Mouse (Mus musculus) inflammation-experienced regulatory T-cells, adult 6 months (primary cell): ENCODE measurements around the gene Ptprk. TPM values are rescaled to one million over a fixed set of nuclear protein-coding genes. Genes with fewer than 3 reads are reported as not detected.

ENCODE experiments used
- ATAC-seq: one replicate; pipeline ENCODE4 v1.8.0; 2017
- polyA plus RNA-seq, 3 experiments: library from polyadenylated mRNA; unstranded; fragments of 100-300 nt; shearing (Covaris generic); gene quantifications; one replicate each; pipeline ENCODE4 v1.2.1; 2017

Gene Ptprk
- polyA plus RNA-seq, 3 experiments from 2014 or later = 0.17 to 5.3 TPM; not detected in 1

DNA sequence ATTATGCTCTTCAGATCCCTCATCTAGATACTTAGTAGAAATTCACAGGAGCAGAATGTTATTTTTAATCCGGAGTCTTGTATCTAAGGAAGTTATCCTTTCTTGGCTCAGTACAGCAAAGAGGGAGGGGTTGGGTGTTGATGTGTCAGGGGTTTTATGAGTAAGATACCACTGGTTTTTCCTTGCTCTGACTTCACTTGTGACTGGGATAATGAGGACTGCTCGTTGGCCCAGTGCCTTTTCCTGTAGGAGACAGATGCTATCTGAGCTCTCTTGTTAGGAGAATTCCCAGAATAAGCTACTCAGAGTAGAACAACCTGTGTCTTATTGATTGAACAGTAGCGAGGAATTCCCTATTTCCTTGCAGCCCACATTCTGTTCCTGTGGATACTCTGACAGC is 39.3 kb downstream of the Ptprk start:
- no peak for ATAC-seq

DNA sequence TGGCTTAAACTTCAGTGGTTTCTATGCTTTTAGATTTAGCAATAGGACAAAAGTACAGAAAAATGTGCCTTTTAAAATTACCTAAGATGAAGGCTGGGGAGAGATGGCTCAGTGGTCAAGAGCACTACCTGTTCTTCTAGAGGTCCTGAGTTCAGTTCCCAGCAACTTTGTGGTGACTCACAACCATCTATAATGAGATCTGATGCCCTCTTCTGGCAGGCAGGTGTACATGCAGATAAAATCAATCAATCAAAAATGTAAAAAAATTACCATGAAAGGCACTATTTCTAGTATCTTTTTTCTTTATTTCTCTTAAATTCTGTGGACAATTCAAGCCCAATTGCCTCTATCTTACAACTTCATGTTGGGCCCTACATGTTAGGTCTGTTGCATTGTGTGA is 42.4 kb downstream of the Ptprk start:
- ATAC-seq = no peak

DNA sequence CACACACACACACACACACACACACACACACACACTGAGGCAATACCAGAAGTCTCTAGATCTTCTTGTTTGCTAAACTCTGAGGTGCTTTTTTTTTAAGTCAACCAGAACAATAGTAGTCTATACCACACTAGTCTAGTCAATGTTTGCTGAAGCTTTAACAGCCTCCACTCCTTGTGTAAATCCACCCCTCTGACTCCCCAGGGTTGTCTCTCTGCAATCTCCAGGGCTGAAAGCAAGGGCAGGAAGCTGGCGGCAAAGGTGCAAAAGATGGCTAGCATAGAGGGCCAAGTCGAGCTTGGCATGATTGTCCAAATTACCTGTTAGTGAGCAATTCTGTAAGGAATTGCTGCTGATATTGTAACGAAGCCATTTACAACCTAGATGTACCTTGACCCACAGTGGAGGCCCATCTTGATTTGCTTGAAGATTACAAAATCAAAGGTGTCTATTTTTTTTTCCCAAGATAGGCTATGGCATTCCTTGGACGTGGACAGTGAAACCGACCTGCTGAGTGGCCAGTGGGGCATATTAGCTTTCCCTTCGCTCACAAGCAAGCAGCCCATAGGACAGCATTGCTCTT is 44.3 kb downstream of the Ptprk start:
- ATAC-seq = no peak

DNA sequence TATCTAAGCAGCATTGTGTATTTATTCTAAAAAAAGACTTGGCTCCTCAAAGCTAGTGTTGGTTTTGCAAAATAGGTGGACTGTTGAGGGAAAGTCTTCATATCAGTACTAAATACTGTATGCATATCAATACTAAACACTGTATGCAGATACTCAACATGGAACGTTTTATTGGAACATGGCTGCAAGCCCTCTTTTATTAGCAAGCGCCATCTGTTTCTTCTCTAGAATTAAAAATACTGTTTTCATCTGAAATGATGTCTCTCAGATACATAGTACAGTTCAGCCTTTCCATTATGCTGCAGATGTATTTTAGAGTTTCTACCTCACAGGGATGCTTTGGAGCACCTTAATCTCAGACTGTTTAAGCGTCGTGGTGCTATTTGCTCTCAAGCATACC is 49.3 kb downstream of the Ptprk start:
- ATAC-seq = no peak

DNA sequence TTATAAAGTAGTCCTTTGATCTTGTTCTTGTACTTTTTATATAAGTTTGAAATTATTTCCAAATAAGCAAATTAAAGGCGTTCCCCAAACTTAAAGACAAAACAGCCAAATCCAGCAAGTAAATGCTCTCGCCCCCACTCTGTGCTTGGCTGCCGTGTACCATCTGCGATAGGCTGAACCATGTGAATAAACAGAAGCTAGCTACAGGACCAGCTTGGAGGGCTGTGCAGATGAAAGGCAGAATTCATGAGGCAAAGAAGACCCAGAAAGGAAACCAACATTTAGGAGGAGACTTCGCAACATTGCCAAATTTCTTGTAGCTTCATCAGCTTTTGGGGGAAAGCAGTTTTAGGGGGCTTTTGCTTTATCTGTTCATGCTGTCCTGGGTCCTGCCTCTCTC is 53.4 kb downstream of the Ptprk start:
- no peak for ATAC-seq

DNA sequence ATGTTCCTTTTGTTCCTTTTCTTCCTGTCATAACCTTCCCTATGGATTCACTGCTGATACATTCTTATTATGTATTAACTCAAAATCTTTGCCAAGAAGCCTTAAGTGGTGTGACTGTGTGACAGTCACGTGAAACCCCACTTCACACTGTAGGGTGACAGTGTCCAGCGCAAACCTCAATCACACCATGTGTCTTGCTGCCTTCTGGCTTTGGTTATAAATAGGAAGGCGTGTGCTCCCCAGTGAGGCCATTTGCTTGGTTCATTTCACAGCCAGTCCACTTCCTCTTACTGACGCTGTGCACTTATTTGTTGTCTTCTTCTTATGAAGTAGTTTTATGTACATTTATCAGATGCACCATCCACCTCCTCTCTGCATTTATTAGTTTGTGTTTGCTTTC is 53.8 kb downstream of the Ptprk start:
- ATAC-seq = no peak

DNA sequence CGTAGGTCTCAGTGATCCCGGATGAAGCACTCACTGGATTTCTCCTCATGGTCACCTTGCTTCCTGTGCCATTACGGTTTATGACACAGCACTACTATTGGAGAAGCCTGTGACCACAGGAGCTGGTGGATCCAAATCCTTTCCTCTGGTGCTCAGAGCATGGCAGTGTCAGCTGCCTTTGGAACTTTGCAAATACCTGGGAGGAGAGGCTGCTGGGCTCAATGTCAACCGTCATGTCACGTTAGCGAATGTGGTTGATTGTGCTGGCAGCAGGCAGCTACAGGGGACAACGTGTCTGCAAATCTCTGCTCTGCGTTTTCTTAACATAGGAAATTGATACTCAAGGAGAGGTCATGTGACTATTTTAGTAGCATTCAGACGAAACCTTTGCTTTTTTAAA is 55.8 kb downstream of the Ptprk start:
- ATAC-seq = no peak

DNA sequence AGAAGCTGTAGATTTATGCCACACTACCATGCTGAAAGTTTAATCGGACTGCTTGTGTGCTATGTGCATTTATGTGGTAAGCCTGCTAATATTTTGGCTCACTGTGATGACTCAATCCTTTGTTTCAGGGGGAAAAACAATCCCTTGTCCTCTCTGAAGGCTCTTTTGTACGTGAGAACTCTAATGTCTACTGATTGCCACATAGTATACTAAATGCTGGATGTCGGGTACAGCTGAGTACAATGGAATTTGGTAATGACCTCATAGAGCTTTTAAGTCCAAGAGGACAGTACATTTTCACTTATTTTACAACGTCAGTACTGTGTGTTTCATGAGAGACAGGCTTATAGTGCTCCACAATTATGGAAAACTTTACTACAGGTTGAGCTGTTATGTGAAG is 59.1 kb downstream of the Ptprk start:
- no peak for ATAC-seq

DNA sequence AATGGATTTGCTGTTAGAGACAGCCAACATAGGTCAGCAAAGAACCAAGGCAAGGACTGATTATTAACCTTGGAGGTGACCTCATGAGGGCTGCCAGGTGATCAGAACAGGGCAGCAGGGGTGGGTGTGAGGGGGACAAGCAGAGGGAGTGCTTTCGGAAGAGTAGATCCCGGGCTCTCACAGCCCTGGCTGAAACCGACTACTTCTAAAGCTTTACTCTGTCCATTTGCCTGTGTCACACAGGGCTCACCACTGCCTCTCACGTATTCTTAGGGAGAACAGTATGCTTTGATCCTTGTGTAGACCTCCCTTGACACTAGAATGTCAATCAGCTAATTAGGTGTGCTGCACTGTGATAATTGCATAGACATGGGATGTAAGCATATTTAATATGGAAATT is 63.8 kb downstream of the Ptprk start:
- no peak for ATAC-seq

DNA sequence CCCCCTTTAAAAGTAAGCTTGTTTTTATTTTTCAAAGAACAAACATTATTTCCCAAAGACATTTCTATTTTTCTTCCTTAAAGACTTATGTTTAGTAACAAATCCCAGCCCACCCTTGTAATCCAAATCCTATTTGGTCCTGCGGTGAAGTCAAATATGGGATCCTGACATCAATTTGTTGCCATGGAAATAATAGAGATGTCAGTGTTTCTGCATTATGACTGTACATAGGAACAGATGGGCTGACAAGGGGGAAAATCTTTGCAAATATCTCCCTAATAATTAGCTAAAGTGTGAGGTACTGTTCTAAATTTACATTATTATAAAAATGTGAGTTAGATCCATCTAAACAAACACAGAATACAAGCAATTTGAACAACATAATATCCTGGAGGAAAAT is 69.8 kb downstream of the Ptprk start:
- no peak for ATAC-seq

DNA sequence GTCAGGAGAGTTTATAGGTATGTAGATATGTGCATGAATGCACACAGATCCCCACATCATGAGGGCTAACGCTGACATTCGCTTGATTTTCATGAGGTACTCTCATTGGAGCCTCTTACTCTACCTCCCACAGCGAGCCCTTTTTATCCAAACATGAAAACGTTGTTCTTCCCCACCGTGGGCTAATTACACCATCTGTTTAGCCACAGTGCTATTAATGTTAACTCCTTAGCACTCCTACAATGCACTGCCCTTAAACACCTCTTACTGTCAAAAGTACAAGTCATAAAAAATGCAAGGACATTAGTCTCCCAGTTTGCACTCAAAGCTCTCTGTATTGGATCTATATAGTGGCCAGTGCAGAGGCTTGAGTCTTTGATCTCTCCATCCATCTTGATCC is 70.7 kb downstream of the Ptprk start:
- ATAC-seq = no peak

DNA sequence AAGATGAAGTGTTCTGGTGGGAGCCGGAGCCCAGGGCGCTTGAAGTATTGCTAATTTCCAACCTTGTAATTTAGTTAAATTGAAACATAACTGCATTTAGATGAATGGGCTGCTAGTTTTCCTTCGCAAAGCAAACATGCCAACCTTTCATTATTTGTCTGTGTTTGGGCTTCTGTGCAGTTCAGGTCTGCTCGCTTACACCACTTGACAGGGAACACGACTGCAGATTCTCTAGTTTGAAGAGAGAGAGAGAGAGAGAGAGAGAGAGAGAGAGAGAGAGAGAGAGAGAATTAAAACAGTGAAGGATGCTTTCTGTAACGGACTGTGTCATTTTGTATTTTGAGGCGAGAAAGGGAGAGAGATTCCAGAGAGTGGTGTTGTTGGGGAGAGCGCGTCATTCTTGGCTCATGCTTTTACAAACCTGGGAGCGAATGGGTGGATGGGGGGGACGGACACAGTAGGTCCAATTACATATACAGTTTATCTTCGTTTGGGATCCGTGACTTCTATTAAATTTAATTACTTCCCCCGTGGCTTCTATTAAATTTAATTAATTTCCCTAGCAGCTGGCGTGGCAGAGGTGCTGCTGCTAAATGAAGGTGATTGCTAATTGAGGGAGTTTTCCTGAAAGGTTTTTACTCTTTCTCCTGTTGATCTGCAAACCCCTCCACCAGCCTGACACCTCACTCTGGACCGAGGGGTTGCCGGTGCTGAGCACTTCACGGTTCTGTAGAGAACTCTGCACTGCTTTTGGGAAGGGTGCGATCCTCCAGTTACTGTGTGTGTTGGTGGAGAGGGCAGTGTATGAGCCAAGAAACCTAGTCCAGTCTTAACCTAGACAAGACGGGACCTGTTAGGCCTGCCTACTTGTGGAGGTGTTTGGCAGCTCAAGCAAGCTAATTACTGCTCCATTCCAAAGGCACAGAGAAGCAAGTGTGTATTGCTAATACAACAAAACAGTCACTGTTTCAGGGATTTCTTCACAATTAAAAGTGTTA is 81.4 kb downstream of the Ptprk start:
- ATAC-seq = no peak

DNA sequence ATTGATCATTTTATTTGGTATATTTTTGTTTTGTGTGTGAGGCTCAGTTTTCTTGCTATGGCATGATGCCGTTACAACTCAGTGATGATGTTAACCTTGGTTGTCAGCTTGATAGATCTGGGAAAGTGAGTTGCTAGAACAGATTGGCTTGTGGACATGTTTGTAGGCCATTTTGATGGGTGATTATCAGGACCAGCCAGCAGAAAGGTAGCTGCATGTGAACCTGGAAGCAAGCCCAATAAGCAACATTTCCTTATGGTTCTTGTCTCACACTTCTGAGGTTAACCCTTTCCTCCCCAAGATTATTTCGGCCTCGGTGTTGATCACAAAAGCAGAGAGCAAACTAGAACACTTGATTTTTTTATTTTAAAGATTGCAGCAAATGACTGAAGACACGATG is 85.1 kb downstream of the Ptprk start:
- no peak for ATAC-seq

DNA sequence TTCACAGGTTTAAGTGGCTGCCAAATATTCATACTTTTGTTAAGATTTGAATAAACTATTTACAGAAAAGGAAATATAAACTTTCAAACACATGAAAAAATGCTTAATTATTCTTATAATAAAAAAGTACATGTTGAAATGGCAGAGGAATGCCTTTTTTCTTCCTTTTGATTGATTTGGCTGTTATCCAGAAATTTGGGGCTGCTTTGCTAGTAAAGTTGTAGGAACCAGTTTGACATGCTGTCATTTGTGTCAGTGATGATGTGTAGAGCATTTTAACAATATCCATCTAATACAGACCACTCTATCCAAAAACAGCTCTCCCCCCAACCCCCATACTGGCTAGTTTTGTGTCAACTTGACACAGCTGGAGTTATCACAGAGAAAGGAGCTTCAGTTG is 86.7 kb downstream of the Ptprk start:
- ATAC-seq = no peak

DNA sequence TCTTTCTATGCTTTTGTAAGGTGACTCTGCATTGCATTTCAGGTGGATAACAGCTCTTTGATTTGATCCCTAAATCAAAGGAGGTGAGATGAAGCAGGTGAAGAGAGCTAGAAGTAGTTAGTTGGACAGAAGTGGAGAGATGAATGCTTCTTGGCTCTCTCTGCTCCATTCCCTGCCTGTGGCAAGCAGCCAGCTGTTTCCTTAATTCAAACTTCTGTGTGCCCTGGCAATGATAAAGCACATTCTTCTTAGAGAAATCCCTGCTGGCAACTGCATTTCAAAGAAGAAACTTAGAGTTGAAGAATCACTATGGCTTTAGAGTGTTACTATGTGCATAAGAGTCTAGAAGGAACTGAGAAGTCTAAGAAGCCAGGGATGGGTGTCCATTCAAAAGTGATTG is 89.6 kb downstream of the Ptprk start:
- ATAC-seq = no peak

DNA sequence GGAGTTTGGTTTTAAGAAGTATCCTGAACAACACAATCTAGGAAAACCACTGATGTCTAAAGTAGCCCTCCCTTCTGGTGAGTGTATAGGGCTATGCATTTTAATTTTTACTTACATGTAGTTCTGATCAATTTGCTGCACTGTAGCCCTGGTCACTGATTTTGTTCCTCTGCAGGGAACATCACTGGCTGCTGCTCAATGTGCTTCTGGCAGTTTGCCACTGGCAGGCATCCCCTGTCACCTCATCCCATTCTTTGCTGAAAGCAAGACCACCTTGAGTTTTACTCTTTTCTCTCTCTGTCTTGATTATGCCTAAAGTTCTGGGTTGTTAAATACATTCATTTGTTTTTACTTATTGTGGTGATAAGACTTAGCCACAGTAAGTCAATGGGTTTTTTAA is 90.1 kb downstream of the Ptprk start:
- ATAC-seq = no peak

DNA sequence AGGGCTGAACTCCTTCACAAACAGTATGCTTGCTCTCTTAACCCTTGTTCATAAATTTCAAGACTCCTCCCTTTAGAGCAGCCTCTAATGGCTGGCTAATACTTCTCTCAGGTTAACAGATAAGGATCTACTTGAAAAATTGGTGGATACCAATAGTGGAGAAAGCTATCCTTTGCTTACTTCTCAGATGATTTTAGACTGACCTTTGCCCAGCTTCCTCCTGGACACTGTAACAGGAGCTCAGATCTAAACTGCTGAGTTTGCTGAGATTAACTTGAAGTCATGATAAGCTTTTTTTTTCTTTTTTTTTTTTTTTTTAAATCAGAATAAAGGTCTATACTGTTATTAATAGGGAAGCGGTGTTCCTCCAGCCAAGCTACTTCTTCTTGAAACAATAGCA is 92.0 kb downstream of the Ptprk start:
- ATAC-seq = no peak

DNA sequence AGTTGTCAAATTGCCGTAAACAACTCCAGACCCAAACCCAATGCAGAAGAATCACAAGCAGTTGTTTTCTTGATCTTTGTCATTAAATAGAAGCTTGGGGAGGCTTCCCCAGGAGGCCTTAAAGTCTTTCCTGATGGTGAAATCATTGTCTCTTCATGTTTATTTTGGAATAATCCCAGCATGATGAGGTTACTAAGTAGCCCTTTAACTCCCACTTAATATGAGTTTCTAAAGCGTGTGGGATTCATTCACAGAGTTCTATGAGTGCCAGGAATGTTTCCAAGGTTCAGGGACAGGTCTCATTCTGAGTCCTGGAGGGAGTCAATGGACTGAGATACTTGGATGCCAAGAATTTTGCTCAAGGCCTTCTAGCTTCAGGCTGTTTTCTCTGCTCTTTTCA is 92.5 kb downstream of the Ptprk start:
- ATAC-seq = no peak

DNA sequence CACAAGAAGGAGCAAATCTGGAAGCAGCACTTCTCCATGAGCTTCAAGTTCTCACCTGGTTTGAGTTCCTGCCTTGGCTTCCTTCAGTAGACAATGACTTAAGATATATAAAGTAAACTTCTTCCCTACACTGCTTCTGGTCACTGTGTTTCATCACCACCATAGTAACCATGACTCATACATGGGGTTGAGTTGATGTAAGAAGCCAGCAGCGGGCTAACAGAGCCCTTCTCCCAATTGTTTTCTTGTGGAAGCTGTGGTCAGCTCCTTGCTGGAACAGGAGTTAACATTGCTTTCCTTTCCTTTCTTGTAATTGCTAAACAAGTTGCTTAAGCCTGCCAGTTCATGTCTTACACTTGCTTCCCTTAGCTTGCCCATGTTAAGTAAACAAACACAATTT is 96.6 kb downstream of the Ptprk start:
- ATAC-seq = no peak

DNA sequence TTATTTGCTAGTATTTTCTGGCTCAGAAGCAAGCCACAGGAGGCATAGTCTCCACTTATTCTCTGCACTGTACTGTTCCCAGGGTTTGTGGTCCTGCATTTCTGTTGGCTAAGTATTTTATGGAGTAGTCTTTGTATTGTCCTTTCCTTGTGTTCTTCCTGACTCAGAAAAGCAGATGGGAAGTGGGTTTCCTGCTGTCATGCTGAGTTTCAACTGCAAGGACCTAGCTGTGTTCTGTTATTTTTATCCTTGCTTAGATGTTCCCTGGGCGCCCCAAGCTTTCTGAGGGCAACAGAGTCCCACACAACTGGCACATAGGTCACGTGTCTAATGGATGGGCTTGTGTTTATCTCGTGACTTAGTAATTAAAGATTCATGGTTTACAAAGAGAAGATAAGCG is 104.3 kb downstream of the Ptprk start:
- no peak for ATAC-seq

DNA sequence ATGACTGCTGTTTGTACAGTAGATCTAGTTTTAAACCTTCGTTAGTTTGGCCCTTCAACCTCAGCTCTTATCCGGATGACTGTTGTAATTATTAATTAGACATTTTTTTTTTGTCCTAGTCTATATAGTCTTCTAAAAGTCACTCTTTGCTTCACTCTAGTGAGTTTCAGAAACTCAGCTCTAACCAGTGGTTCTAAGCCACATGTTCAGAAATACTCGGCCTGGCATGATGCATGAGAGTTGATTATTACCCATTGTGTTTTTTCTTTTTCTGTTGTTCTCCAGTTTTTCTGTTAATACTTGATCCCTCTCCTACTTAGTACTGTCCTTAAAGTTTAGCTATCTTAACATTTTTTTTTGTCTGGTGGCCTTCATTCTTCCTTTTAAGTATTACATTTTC is 107.5 kb downstream of the Ptprk start:
- ATAC-seq = no peak

DNA sequence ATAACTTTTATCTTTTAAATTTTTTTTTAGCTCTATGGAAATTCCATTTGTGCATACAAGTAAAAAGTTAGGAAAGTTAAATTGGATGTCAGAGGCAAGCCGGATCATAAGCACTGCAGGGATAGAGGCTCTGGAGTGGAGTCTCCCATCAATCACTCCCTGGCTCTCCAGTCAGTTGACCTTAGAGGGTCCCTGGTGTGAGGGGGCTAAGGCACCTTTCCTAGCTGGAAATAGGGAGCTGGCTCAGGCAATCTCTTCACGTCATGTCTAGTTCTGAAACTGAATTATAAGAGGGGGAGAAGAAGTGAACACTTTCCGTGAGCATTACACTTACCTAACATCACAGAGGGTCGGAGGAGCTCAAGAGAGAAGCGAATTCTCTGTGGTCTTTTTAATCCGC is 110.1 kb downstream of the Ptprk start:
- no peak for ATAC-seq

DNA sequence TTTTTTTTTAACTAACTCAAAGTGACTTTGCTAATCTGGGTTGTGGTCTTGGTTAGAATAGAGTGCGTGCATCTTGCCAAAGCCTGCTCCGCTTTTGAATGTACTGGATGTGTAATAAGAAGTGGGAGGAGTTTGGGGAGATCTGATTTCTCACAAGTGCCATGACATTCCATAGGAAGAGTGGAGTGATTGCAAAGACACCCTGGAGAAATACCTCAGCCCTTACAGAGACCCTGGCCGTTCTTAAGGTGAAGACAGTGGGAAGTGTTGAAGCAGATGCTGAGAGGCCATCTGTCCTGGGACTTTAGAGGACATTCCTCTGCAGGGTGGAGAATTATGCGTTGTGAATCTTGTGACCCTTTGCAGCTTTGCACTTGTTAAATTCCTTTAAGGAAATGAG is 110.7 kb downstream of the Ptprk start:
- ATAC-seq = no peak

DNA sequence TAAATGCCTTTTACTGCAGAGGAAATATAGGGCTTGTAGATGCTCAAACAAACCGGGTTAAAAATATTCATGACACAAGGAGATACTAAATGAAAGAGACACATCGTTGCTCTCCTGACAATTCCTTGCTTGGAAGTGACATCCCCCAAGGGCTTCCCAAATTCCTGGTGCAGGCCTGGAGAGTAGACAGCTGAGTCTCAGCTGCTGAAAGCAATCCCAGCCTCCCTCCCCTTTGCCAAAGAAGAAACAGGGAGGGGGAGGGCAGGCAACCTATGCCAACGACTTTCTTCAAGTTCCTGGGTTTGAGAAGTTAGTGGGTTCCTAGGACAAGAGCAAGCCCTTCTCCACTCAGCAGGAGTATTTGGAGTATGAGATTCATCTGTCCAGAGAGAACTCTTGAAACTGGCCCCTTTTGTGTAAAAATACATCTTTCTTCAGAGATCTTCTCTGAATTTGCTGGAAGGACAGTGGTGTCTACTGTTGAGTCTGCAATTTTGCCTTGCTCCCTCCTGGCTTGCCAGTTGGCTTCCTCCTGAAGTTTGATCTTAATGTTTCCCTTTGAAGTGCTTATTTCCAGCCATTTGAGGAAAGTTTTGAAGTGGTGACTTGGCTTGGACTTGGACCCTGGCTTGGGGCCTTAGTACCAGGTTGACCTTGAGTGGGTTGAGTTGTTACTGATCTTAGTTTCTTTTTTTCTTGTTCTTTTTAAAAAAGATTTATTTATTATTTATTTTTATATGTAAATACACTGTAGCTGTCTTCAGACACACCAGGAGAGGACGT is 111.6 kb downstream of the Ptprk start:
- ATAC-seq = no peak
